Mouse (Mus musculus) bone marrow macrophage, adult 2 months (primary cell): ENCODE results near the gene Olfr679. TPM values are rescaled to one million over a fixed set of nuclear protein-coding genes. Genes with fewer than 3 reads are reported as not detected.
"Not testable (repeated sequence)": the region's sequence is repeated elsewhere in the genome, so short reads cannot be mapped to it uniquely, and the experiment has no call there.

Experiments
- H3K27ac ChIP-seq: 2 replicates; pipeline ENCODE4 v1.5.1; 2012; ENCODE audit warnings: low read depth, low read length; ENCODE audit not compliant: insufficient read depth
- H3K4me1 ChIP-seq: 2 replicates; pipeline ENCODE4 v1.6.1; 2012; ENCODE audit warnings: low read length; ENCODE audit not compliant: control insufficient read depth, insufficient read depth
- H3K4me3 ChIP-seq: 2 replicates; pipeline ENCODE4 v1.5.1; 2012; ENCODE audit warnings: mild to moderate bottlenecking, low read length, moderate library complexity; ENCODE audit not compliant: insufficient read depth
- CTCF ChIP-seq: IDR thresholded peaks from 2 replicates; pipeline ENCODE4 v1.5.1; 2012; ENCODE audit warnings: low read depth, mild to moderate bottlenecking, low read length, moderate library complexity
- POLR2A ChIP-seq: IDR thresholded peaks from 2 replicates; pipeline ENCODE4 v1.6.1; 2012; ENCODE audit warnings: mild to moderate bottlenecking, low read depth, low read length, borderline replicate concordance
- polyA plus RNA-seq: library from polyadenylated mRNA; stranded (reverse); fragments of >200 nt; gene quantifications from 2 replicates; pipeline ENCODE4 v1.2.4, GENCODE M21; 2012; ENCODE audit not compliant: missing spikeins, insufficient read depth, insufficient read length

Olfr679 gene
- not detected in 2 replicates for polyA plus RNA-seq

DNA sequence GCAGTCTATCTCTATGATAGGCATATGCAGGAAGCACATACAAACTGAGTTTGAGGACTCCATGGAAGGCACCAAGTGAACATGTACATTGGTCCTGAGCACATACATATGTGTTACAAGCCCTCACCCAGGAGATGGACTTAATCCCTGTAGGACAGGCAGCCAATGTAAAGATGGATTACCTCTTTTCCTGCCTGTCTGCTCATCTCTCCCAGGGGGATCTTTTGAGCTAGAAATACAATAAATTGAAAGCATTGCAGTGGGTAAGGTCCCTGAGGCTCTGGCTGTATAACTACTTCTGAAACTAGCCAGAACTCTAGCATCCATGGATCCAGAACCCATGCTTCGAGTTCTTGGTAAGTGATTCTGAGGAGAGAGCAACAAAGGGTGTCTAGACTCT lies at the start of gene Olfr679:
TSS of gene Olfr679 (plus strand) at position 301 of the 400 bp plus-strand sequence.
- H3K4me3 ChIP-seq = no peak within 1 kb of the TSS
- TF ChIP-seq POLR2A (no peak), CTCF (no peak)
- H3K27ac ChIP-seq = no peak within 1 kb of the TSS
- no peaks in the 10 kb centered on the region for H3K4me1 ChIP-seq

GRCm38 (mm10) chr7:105032398-105032797 lies 48.6 kb upstream of the Olfr679 start, which contains the start of gene Olfr676:
Gene Olfr676, plus strand, starts transcription at chr7:105032698.
- no peak within 1 kb of the TSS for H3K27ac ChIP-seq
- TF ChIP-seq POLR2A = no peak
- no peak for TF ChIP-seq CTCF
- H3K4me1 ChIP-seq = no peaks in the 10 kb centered on the region
- H3K4me3 ChIP-seq = no peak within 1 kb of the TSS

GRCm38 (mm10) chr7:105033836-105034235 lies 47.2 kb upstream of the Olfr679 start:
- not testable (repeated sequence) for H3K27ac ChIP-seq, H3K4me3 ChIP-seq, H3K4me1 ChIP-seq

- Histone ChIP-seq H3K4me3 (no peak overlapping the region), H3K4me1 (no peaks in the 10 kb centered on the region), H3K27ac (no peak overlapping the region)
- TF ChIP-seq POLR2A (no peak), CTCF (no peak)
Observed at GRCm38 (mm10) chr7:105058951-105059350, 22.1 kb upstream of the Olfr679 start.

DNA sequence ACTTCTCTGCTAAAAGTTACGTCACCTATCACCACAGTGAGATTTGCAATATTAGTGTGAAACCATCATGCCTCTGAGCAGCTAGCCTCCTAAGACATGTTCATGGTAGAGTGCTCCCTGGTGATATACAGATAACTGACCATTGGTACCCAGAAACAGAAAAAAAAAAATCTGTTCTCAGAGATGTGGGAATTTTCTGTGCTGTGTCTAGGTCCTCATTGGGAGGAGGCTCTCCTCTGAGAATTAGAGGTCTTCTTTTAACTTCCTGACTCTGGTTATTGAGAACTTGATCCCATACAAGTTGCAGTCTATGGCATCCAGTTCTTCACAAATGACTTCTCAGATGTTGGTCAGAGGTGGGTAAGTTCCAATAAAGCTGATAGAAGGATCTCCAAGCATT lies 16.8 kb upstream of the Olfr679 start, which contains the start of gene Olfr678:
TSS of gene Olfr678 (plus strand) at position 301 of the 400 bp plus-strand sequence.
- TF ChIP-seq CTCF (no peak), POLR2A (no peak)
- Histone ChIP-seq H3K4me1 (no peaks in the 10 kb centered on the region), H3K27ac (no peak within 1 kb of the TSS)

DNA sequence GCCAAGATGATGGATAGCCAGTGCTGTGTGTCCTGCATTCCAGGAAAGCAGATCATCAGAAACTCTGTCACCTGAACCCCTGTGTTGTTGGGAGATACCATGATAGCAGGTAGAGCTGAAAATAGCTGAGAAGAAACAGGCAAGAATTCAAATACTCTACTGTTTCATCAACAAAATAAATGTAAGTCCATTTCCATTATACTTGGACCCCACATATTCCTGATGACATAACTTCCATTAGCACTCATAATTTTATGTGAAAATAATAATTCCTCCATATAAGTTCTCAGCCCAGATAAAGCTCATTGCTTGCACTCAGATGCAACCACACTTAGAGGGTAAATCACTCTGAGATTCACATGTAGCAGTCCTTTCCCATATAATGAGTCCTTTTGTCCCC lies 11.7 kb downstream of the Olfr679 start, which contains the start of gene Olfr680-ps1:
TSS of gene Olfr680-ps1 (minus strand) at position 101 of the 400 bp plus-strand sequence.
- not testable (repeated sequence) for H3K27ac ChIP-seq, H3K4me1 ChIP-seq, H3K4me3 ChIP-seq

More for the DNA sequence above, 16.8 kb upstream of the Olfr679 start, which contains the start of gene Olfr678:
- no peak within 1 kb of the TSS for H3K4me3 ChIP-seq

- TF ChIP-seq POLR2A (no peak), CTCF (no peak)
- Histone ChIP-seq H3K27ac (no peak within 1 kb of the TSS), H3K4me1 (no peaks in the 10 kb centered on the region), H3K4me3 (no peak within 1 kb of the TSS)
Observed at GRCm38 (mm10) chr7:105116536-105116935, 35.5 kb downstream of the Olfr679 start, which contains the start of gene Olfr681. Gene Olfr681, plus strand, starts transcription at chr7:105116836.

Other genes starting within 250 kb of the Olfr679 start
- not detected in 2 replicates for gene Usp17lb, start 238.6 kb upstream of the Olfr679 start, polyA plus RNA-seq
- not detected in 2 replicates for gene Usp17la, start 224.2 kb upstream of the Olfr679 start, polyA plus RNA-seq
- not detected in 2 replicates for gene Olfr665, start 203.2 kb upstream of the Olfr679 start, polyA plus RNA-seq
- gene Olfr666, start 185.3 kb upstream of the Olfr679 start, polyA plus RNA-seq = not detected in 2 replicates
- not detected in 2 replicates for gene Olfr667, start 159.7 kb upstream of the Olfr679 start, polyA plus RNA-seq
- not detected in 2 replicates for gene Olfr668, start 153.1 kb upstream of the Olfr679 start, polyA plus RNA-seq
- gene Olfr669, start 147.0 kb upstream of the Olfr679 start, polyA plus RNA-seq = not detected in 2 replicates
- gene Olfr670, start 118.6 kb upstream of the Olfr679 start, polyA plus RNA-seq = not detected in 2 replicates
- gene Olfr671, start 102.1 kb upstream of the Olfr679 start, polyA plus RNA-seq = not detected in 2 replicates
- not detected in 2 replicates for gene Olfr672, start 79.2 kb upstream of the Olfr679 start, polyA plus RNA-seq
- not detected in 2 replicates for gene Olfr675, start 52.7 kb upstream of the Olfr679 start, polyA plus RNA-seq
- not detected in 2 replicates for gene Olfr676, start 48.5 kb upstream of the Olfr679 start, polyA plus RNA-seq
- not detected in 2 replicates for gene Olfr677, start 29.8 kb upstream of the Olfr679 start, polyA plus RNA-seq
- not detected in 2 replicates for gene Olfr678, start 16.7 kb upstream of the Olfr679 start, polyA plus RNA-seq
- gene Olfr680-ps1, start 11.6 kb downstream of the Olfr679 start, polyA plus RNA-seq = not detected in 2 replicates
- gene Olfr681, start 35.6 kb downstream of the Olfr679 start, polyA plus RNA-seq = not detected in 2 replicates
- gene Olfr683, start 65.8 kb downstream of the Olfr679 start, polyA plus RNA-seq = not detected in 2 replicates
- not detected in 2 replicates for gene Olfr684, start 82.4 kb downstream of the Olfr679 start, polyA plus RNA-seq
- gene Olfr685, start 104.8 kb downstream of the Olfr679 start, polyA plus RNA-seq = not detected in 2 replicates
- gene Olfr686, start 126.3 kb downstream of the Olfr679 start, polyA plus RNA-seq = not detected in 2 replicates
- gene Olfr688, start 206.9 kb downstream of the Olfr679 start, polyA plus RNA-seq = not detected in 2 replicates
- not detected in 2 replicates for gene Olfr689, start 230.0 kb downstream of the Olfr679 start, polyA plus RNA-seq